Mouse (Mus musculus): ENCODE results near the gene Rpn1. TPM values are rescaled to one million over a fixed set of nuclear protein-coding genes. Genes with fewer than 3 reads are reported as not detected.

The Rpn1 gene
- polyA plus RNA-seq, 1 experiment from 2014 or later, result 173 TPM

- peaks cover 30% of the 10 kb centered on the region for H3K36me3 ChIP-seq (ENCODE audit: control insufficient read depth, insufficient read depth)
- H3K9me3 ChIP-seq (replicated peaks; ENCODE audit: control insufficient read depth, low read length), result no peaks in the 10 kb centered on the region
- no peaks in the 10 kb centered on the region for H3K27me3 ChIP-seq (ENCODE audit: control insufficient read depth, insufficient read depth, low read depth, low read length)
- peaks cover 35% of the 10 kb centered on the region for H3K4me1 ChIP-seq (ENCODE audit: control insufficient read depth, low read depth, low read length)
- peak overlapping the region; percentile 44 for H3K9ac ChIP-seq (ENCODE audit: low read depth, low read length)
- peak overlapping the region; percentile 53 for H3K4me2 ChIP-seq (ENCODE audit: low read depth, low read length)
- 6% methylated on average over 32 of the region's 32 CpGs for WGBS (ENCODE audit: insufficient replicate concordance)
- ATAC-seq (ENCODE audit: low read depth), result peak; percentile 78
- H3K4me3 ChIP-seq (ENCODE audit: low read depth, low read length), result peak overlapping the region; percentile 26; the same call in 1 of the 2 replicates
- H3K27ac ChIP-seq (ENCODE audit: low read length), result peak overlapping the region; percentile 74
These were observed 21.7 kb downstream of the Rpn1 start for GRCm38 (mm10) chr6:88105783-88106611.

GRCm38 (mm10) chr6:88106612-88107123, 22.4 kb downstream of the Rpn1 start:
- no peaks in the 10 kb centered on the region for H3K9me3 ChIP-seq (replicated peaks; ENCODE audit: control insufficient read depth, low read length)
- H3K4me2 ChIP-seq (ENCODE audit: low read depth, low read length), result peak overlapping the region; percentile 53
- ATAC-seq (ENCODE audit: low read depth), result peak; percentile 44
- H3K27me3 ChIP-seq (ENCODE audit: control insufficient read depth, insufficient read depth, low read depth, low read length), result no peaks in the 10 kb centered on the region
- peak overlapping the region; percentile 44 for H3K9ac ChIP-seq (ENCODE audit: low read depth, low read length)
- peak overlapping the region; percentile 74 for H3K27ac ChIP-seq (ENCODE audit: low read length)
- peak overlapping the region; percentile 26; the same call in 1 of the 2 replicates for H3K4me3 ChIP-seq (ENCODE audit: low read depth, low read length)
- peaks cover 24% of the 10 kb centered on the region for H3K36me3 ChIP-seq (ENCODE audit: control insufficient read depth, insufficient read depth)
- H3K4me1 ChIP-seq (ENCODE audit: control insufficient read depth, low read depth, low read length), result peaks cover 35% of the 10 kb centered on the region
- WGBS (ENCODE audit: insufficient replicate concordance), result 20% methylated on average over 12 of the region's 12 CpGs

GRCm38 (mm10) chr6:88107661-88108535, 23.6 kb downstream of the Rpn1 start:
- peaks cover 35% of the 10 kb centered on the region for H3K4me1 ChIP-seq (ENCODE audit: control insufficient read depth, low read depth, low read length)
- H3K9ac ChIP-seq (ENCODE audit: low read depth, low read length), result no peak overlapping the region
- no peaks in the 10 kb centered on the region for H3K9me3 ChIP-seq (replicated peaks; ENCODE audit: control insufficient read depth, low read length)
- H3K27ac ChIP-seq (ENCODE audit: low read length), result 0 out of 2 replicates have a peak overlapping the region, but pooled peaks have one; percentile 11
- H3K36me3 ChIP-seq (ENCODE audit: control insufficient read depth, insufficient read depth), result peaks cover 12% of the 10 kb centered on the region
- no peak overlapping the region for H3K4me2 ChIP-seq (ENCODE audit: low read depth, low read length)
- WGBS (ENCODE audit: insufficient replicate concordance), result 45% methylated on average over 10 of the region's 10 CpGs
- no peak for ATAC-seq (ENCODE audit: low read depth)
- H3K27me3 ChIP-seq (ENCODE audit: control insufficient read depth, insufficient read depth, low read depth, low read length), result no peaks in the 10 kb centered on the region
- no peak overlapping the region for H3K4me3 ChIP-seq (ENCODE audit: low read depth, low read length)

GRCm38 (mm10) chr6:88113139-88113538, 28.9 kb downstream of the Rpn1 start:
- Histone ChIP-seq H3K27me3 (ENCODE audit: control insufficient read depth, insufficient read depth, low read depth, low read length) (no peaks in the 10 kb centered on the region), H3K4me1 (ENCODE audit: control insufficient read depth, low read depth, low read length) (peaks cover 41% of the 10 kb centered on the region), H3K27ac (ENCODE audit: low read length) (no peak overlapping the region), H3K9me3 (replicated peaks; ENCODE audit: control insufficient read depth, low read length) (no peaks in the 10 kb centered on the region), H3K9ac (ENCODE audit: low read depth, low read length) (no peak overlapping the region), H3K36me3 (ENCODE audit: control insufficient read depth, insufficient read depth) (no peaks in the 10 kb centered on the region), H3K4me2 (ENCODE audit: low read depth, low read length) (no peak overlapping the region), H3K4me3 (ENCODE audit: low read depth, low read length) (no peak overlapping the region)
- ATAC-seq (ENCODE audit: low read depth), result no peak
- WGBS (ENCODE audit: insufficient replicate concordance), result 33% methylated on average over 7 of the region's 7 CpGs

GRCm38 (mm10) chr6:88114414-88114813, 30.1 kb downstream of the Rpn1 start:
- ATAC-seq (ENCODE audit: low read depth), result no peak
- no peak overlapping the region for H3K4me2 ChIP-seq (ENCODE audit: low read depth, low read length)
- H3K27ac ChIP-seq (ENCODE audit: low read length), result no peak overlapping the region
- peaks cover 34% of the 10 kb centered on the region for H3K4me1 ChIP-seq (ENCODE audit: control insufficient read depth, low read depth, low read length)
- 52% methylated on average over 5 of the region's 5 CpGs for WGBS (ENCODE audit: insufficient replicate concordance)
- H3K36me3 ChIP-seq (ENCODE audit: control insufficient read depth, insufficient read depth), result no peaks in the 10 kb centered on the region
- no peaks in the 10 kb centered on the region for H3K27me3 ChIP-seq (ENCODE audit: control insufficient read depth, insufficient read depth, low read depth, low read length)
- no peaks in the 10 kb centered on the region for H3K9me3 ChIP-seq (replicated peaks; ENCODE audit: control insufficient read depth, low read length)
- H3K4me3 ChIP-seq (ENCODE audit: low read depth, low read length), result no peak overlapping the region
- H3K9ac ChIP-seq (ENCODE audit: low read depth, low read length), result no peak overlapping the region

GRCm38 (mm10) chr6:88116347-88117183, 32.3 kb downstream of the Rpn1 start:
- WGBS (ENCODE audit: insufficient replicate concordance), result 19% methylated on average over 21 of the region's 21 CpGs
- Histone ChIP-seq H3K4me2 (ENCODE audit: low read depth, low read length) (peak overlapping the region; percentile 50), H3K9me3 (replicated peaks; ENCODE audit: control insufficient read depth, low read length) (no peaks in the 10 kb centered on the region), H3K36me3 (ENCODE audit: control insufficient read depth, insufficient read depth) (no peaks in the 10 kb centered on the region), H3K9ac (ENCODE audit: low read depth, low read length) (peak overlapping the region; percentile 36), H3K27me3 (ENCODE audit: control insufficient read depth, insufficient read depth, low read depth, low read length) (no peaks in the 10 kb centered on the region), H3K27ac (ENCODE audit: low read length) (peak overlapping the region; percentile 80), H3K4me3 (ENCODE audit: low read depth, low read length) (no peak overlapping the region), H3K4me1 (ENCODE audit: control insufficient read depth, low read depth, low read length) (peaks cover 34% of the 10 kb centered on the region)
- ATAC-seq (ENCODE audit: low read depth), result peak; percentile 87

GRCm38 (mm10) chr6:88117184-88117575, 32.9 kb downstream of the Rpn1 start:
- H3K27ac ChIP-seq (ENCODE audit: low read length), result peak overlapping the region; percentile 80
- H3K27me3 ChIP-seq (ENCODE audit: control insufficient read depth, insufficient read depth, low read depth, low read length), result no peaks in the 10 kb centered on the region
- no peaks in the 10 kb centered on the region for H3K36me3 ChIP-seq (ENCODE audit: control insufficient read depth, insufficient read depth)
- H3K4me3 ChIP-seq (ENCODE audit: low read depth, low read length), result no peak overlapping the region
- ATAC-seq (ENCODE audit: low read depth), result peak; percentile 14
- peak overlapping the region; percentile 36 for H3K9ac ChIP-seq (ENCODE audit: low read depth, low read length)
- peaks cover 34% of the 10 kb centered on the region for H3K4me1 ChIP-seq (ENCODE audit: control insufficient read depth, low read depth, low read length)
- H3K9me3 ChIP-seq (replicated peaks; ENCODE audit: control insufficient read depth, low read length), result no peaks in the 10 kb centered on the region
- 25% methylated on average over 10 of the region's 10 CpGs for WGBS (ENCODE audit: insufficient replicate concordance)
- peak overlapping the region; percentile 50; the same call in 1 of the 2 replicates for H3K4me2 ChIP-seq (ENCODE audit: low read depth, low read length)

GRCm38 (mm10) chr6:88119309-88119708, 35.0 kb downstream of the Rpn1 start:
- 74% methylated on average over 5 of the region's 5 CpGs for WGBS (ENCODE audit: insufficient replicate concordance)
- H3K9me3 ChIP-seq (replicated peaks; ENCODE audit: control insufficient read depth, low read length), result no peaks in the 10 kb centered on the region
- no peak overlapping the region for H3K27ac ChIP-seq (ENCODE audit: low read length)
- H3K4me2 ChIP-seq (ENCODE audit: low read depth, low read length), result no peak overlapping the region
- peaks cover 32% of the 10 kb centered on the region for H3K4me1 ChIP-seq (ENCODE audit: control insufficient read depth, low read depth, low read length)
- ATAC-seq (ENCODE audit: low read depth), result no peak
- H3K9ac ChIP-seq (ENCODE audit: low read depth, low read length), result no peak overlapping the region
- H3K4me3 ChIP-seq (ENCODE audit: low read depth, low read length), result no peak overlapping the region
- H3K27me3 ChIP-seq (ENCODE audit: control insufficient read depth, insufficient read depth, low read depth, low read length), result no peaks in the 10 kb centered on the region
- H3K36me3 ChIP-seq (ENCODE audit: control insufficient read depth, insufficient read depth), result no peaks in the 10 kb centered on the region

Data from liver, embryonic 16.5 days (tissue).